Mouse (Mus musculus) thymus, postnatal 25 days (tissue): ENCODE results near the gene Nrbp1.

Experiments
- DNase-seq: peaks from one replicate; pipeline ENCODE4 v3.0.0; 2022

Gene Nrbp1

GRCm38 (mm10) chr5:31267686-31268085 lies 27.0 kb downstream of the Nrbp1 start:
- no peak for DNase-seq

GRCm38 (mm10) chr5:31273018-31273417 lies 32.4 kb downstream of the Nrbp1 start:
- no peak for DNase-seq

- peak; percentile 11 for DNase-seq
These were observed 38.8 kb downstream of the Nrbp1 start for GRCm38 (mm10) chr5:31279245-31279988.

DNA sequence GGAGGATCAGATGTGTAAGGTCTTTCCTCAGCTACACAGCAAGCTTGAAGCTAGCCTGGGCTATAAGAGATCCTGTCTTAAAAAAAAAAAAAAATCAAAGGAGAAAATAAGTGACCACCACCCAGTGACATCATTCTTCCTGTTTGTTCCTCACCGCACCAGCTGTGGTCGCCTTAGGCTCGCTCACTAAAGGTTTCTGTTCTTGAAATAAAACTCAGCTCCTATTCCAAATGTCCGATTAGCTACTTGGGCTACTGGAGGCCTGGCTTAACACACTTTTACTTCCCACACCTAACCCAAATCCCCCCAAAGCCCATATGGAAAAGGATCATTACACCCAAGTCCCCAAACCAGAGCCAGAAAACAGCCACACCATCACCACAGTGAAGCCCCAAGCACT lies 47.6 kb downstream of the Nrbp1 start:
- DNase-seq = no peak

GRCm38 (mm10) chr5:31288655-31289054 lies 48.0 kb downstream of the Nrbp1 start:
- no peak for DNase-seq

- DNase-seq = no peak
These were observed 49.1 kb downstream of the Nrbp1 start for GRCm38 (mm10) chr5:31289626-31290230.

DNA sequence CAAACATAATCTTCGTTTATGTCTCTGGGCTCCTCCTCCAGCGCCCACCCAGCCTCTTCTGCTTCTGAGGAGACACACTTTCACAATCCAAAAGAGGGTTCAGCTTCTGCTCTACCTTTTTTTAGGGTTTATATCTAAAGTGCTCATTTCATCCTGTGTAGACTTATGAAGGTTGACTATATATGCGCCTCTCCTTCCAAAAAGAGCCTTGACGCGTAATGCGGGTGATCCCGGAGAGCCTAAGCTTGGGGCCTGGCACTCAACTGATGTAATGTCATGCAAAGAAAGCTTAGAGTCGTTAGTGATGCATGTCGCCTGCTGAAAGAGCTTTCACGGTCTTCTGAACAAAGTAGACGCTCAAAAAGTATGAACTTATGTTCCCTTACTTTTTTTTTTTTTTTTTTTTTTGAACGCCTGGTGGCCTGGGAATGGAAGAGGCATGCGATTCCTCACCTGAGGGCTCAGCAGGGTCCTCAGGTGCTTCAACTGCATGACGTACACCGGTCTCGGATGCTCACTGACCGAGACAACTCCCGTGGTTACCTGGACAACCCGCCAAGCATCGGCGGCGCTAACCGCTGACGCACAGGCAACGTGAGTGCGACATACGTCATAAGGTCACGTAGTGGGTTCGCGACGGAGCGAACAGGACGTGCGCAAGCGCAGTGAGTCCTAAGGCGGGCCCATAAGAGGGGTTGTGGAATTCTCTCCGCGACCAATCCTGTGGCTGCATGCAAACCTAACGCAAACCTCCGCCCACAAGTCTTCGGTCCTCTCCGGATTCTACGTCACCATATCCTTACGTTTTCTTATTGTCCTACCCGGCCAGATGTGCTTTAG lies 50.1 kb downstream of the Nrbp1 start, which contains the start of gene Ift172:
Ift172 (minus strand) TSS at position 596 of the 840 bp plus-strand sequence.
- DNase-seq = peak; percentile 93

- no peak for DNase-seq
These were observed 50.7 kb downstream of the Nrbp1 start for GRCm38 (mm10) chr5:31291361-31291688.

GRCm38 (mm10) chr5:31294964-31295605 lies 54.4 kb downstream of the Nrbp1 start:
- DNase-seq = no peak

DNA sequence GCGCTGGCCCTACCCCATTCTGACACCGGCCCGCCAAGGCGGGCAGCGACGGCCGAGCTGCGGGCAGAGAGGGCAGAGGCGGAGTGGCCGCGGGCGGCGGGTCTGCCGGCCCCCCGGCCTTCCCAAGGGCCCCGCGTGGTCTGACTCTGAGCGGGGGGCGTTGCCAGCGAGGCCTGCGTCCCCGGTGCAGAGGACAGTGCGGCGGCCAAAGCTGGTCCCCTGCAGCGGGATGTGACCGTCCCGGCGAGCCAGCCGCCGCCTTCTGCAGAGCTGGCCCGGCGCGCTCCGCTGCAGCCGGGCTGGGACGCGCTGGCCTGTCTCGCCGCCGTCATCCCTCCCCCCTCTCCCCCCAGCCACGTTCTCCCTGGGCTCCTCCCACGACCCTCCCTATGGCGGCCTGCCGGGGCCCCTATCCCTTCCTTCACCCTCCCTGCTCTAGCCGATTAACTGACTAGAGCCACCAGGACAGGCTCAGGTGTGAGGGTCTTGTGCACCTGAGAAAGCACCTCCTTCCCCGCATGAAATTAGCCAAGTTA lies 55.0 kb downstream of the Nrbp1 start, which contains the start of gene Fndc4:
Fndc4 (minus strand) TSS at position 475 of the 536 bp plus-strand sequence.
- DNase-seq = no peak

DNA sequence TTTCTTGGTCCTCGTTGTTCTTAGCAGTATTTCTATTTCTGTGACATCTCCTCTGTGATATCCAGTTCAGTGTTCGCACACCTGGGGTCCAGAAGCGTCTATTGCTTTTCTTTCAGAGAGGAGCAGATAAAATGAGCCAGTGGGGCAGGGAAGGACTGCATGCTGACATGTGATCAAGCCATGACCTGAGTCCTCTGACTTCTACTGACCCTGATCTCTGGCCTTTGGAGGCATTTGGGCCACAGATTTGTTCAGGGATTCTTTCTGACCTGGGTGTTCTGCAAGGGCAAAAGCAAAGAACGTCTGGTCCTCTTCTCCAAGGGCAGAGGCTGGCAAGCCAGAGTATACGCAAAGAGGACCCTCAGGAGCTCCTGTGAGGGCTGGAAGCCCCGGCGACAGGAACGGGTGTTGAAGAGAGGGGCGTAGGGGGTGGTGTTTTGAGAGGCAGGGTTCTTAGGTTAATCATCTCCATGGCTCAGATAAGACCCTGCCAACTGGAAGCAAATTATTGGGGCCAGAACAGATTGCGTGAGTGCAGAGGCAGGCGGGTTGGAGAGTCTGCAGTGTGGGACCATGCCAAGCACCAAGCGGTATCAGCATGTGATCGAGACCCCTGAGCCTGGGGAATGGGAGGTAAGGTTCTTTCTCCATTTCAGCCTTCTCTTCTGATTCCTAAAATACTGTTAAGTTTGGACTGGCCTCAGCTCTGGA lies 56.5 kb downstream of the Nrbp1 start, which contains the start of gene Gckr:
Gckr (plus strand) TSS at position 397 of the 711 bp plus-strand sequence.
- no peak for DNase-seq

DNA sequence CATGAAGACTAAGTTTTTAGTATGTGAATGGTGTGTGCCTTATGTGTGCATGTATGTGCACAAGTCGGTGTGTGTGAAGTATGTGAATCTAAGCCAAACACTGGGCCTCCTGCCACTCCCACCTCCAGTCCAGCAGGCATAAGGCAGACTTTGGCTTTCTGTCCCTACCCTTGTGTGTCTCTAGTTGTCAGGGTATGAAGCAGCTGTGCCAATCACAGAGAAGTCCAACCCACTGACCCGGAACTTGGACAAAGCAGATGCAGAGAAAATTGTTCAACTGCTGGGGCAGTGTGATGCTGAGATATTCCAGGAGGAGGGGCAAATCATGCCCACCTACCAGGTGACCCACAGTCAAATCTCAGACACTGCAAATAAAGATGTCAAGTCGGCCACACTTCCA lies 57.3 kb downstream of the Nrbp1 start:
- no peak for DNase-seq

GRCm38 (mm10) chr5:31298486-31298885 lies 57.8 kb downstream of the Nrbp1 start:
- no peak for DNase-seq
